Mouse (Mus musculus) liver, adult (tissue): ENCODE data around the gene Zfp454.

ENCODE experiments used
- GATA4 ChIP-seq: IDR thresholded peaks from 2 replicates; pipeline ENCODE4 v1.6.1; 2014; ENCODE audit warnings: mild to moderate bottlenecking, low read length; ENCODE audit not compliant: insufficient replicate concordance

Zfp454 gene

DNA sequence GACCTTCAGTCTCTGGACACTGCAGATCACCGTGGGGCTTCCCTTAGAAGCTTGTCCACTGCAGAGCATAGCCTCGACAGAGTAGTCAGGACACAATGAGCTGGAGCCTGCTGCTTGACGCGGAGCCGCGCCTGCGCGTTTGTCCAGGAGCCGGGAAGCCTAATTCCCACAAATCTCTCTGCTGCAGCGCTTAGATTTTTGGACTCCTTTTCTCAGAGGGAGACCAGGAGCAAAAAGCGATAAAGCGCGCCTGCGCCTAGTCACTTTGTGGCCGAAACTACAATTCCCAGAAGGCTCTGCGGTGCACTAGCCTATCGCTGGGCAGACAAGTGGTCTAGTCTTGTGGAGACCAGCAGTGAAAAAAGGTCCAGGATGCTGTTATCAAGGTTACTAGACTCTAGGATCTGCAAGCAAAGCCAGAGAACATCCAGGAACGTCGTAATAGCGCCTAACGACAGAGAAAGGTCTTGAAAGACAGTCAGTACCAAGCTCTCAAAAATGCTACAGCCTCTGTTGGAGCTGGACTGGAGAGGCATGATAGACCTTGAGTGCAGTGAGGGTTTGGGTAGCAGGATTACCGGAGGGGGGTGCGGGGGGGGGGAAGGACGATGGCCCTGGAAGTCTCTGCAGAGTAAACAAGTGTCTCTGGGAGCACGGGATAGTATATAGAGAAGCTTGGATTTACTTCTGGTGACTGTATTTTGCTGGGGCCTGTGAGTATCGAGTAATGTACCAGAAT lies at the start of gene Zfp454:
Gene Zfp454, minus strand, starts transcription at position 262 of the 739 bp plus-strand sequence.
- TF ChIP-seq GATA4, result peak; percentile 23; the same call in 1 of the 2 replicates

DNA sequence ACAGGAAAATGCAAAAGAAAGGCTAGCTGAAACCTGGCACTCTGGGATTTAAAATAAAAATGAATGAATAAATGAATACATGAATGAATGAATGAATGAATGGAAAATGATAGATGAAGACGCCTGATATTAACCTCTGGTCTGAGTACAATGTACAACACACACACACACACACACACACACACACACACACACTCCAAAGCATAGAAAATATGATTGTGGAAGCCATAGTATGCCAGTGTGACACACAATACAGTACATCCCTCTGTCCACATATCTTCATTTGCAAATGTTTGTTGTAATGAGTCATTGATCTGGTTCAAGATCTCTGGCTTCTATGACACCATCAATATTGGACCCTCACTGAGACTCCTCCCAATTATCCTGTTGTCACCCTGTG lies 44.6 kb upstream of the Zfp454 start:
- TF ChIP-seq GATA4, result no peak

DNA sequence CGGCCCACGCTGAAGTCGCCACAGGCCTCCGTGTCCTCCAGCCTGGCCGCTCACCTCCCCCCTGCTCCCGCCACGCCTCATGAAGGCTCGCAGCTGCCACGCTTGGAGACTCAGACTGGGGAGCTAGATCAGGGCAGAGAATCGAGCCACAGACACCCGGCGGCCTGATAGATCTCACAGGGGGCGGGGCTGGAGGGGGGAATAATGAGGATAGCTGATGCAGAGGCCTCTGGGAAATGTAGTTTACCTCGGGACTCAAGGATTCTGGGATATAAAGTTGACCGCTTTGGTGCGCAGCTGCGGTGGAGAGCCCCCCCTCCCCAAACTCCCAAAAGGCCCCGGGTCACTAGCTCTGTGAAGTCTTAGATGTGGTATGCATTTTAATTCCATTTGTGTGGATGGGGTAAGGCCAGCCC lies 44.0 kb upstream of the Zfp454 start, which contains the start of gene Zfp354b:
Gene Zfp354b, minus strand, starts transcription at position 183 of the 416 bp plus-strand sequence.
- peak; percentile 23; the same call in 1 of the 2 replicates for TF ChIP-seq GATA4

DNA sequence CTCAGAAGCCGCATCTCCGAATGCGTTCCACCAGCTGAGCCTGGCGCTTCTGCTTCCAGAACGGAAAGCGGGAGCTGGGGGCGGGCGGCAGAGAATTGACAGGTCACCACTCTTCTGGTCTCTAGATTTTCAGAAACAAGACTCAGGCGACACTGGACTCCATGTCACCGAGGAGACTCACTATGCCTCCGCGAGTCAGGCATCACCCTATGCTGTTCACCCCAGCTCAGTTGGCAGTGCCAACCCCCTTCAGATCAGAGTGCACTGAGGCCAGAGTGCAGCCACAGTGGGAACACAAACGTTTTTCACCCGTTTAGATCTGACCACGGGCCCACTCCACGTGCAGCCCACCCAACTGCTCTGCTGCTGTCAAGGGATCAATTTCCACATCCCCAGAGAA lies 43.6 kb upstream of the Zfp454 start:
- TF ChIP-seq GATA4, result no peak

DNA sequence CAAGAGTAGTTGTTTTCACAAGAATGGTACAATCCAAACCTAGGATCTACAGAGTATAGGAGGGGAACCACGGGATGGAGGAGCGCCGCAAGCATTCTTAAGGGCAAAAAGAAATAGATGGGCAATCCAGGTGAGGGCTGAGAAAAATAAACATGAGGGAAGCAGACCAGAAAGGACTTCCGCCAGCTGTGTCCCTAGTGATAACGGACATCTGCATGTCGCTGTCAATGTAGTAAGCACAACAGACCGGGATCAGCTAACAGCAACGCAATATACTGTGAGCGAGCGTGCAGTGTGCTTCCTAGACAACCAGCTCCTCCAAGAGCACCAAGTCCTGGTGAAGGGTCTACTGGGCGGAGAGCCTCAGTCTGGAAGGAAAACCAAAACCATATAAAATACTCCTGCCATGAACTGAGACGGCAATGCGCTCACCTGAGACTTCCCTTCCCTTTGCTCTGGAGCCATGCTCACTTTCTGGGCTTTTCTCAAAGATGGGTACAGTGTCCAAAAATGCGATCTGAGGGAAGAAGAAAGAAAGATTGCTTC lies 43.1 kb upstream of the Zfp454 start:
- TF ChIP-seq GATA4, result no peak

DNA sequence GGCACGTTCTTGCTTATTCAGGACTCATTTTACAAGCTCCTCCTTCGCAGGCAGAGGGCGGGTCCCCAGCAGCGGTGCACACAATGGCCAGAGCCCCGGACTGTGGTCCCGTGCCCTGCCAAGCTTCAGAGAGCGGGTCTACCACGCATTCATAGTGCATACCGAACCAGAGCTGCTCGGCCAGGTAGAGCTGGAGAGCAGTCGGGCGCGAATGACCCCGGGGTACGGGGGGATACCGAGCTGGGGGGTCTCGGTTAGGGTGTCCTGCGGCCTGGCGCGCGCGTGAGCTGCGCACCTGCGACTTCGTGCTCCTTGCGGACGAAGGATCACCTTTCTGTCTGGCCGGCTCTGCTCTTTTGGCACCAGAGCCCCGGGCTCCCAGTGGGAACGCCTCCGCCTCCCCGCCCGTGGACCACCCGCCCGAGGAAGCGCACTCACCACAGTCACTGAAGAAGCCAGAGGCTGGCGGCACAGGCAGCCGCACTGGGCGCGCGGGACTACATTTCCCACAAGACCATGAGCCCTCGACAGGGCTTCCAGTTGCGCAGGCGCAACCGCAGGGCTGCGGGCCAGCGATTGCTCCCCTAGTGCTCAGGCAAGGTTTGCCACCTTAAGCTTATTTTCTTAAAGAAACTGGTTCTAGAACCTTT lies 28.3 kb upstream of the Zfp454 start, which contains the start of gene Zfp2:
Gene Zfp2, minus strand, starts transcription at position 495 of the 650 bp plus-strand sequence.
- TF ChIP-seq GATA4, result no peak

DNA sequence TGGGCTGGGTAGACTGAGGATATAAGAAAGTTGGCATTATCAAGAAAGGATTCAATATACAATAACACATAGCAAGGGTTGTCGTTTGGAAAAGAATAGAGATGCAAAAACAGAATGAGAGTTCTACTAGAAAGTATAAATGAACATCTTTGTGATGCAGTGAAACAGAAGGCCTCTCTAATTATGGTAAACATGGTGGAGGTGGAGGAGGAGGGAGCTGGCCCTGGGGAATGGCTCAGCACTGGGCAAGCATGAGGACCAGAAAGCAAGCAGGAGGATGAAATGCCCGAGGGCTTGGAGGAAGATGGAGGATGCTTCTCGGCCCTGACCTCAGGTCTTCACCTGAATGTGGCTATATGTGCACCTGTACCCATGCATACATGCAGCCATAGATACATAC lies 27.0 kb upstream of the Zfp454 start:
- TF ChIP-seq GATA4, result no peak

DNA sequence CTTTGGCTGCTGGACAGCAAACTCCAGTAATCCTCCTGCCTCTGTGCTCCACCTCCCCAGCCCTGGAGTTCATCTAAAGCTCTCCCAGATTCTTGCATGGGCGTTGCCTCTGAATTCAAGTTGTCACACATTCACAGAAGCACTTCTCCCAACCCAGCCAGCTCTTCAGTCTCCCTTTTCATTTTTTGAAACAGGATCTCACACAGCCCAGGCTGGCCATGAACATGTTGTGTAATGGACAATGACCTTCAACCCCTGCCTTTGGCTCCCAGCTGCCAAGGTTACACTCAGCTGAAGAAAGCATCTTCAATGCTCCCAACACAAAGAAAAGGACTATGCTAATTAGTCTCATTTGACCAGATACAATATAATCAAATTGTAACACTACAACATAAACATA lies 25.9 kb upstream of the Zfp454 start:
- no peak for TF ChIP-seq GATA4

DNA sequence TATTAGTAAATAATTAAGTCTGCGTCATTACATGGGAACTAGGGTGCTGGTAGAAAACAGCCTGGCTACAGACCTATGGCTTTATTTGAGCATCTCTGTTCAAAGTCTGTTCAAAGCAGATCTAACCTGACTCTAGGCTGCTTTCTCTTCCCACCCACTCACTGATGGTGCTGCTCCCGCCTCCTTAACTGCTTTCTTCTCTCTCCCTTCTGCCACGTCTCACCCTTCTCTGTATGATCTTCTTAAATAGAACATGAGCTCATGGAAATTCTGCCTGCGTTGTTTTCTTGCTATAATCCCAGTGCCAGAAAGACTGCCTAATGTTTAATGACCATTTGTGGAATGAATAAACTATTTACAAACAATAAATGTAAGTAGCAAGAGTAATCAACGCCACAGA lies 20.7 kb upstream of the Zfp454 start:
- TF ChIP-seq GATA4, result no peak

DNA sequence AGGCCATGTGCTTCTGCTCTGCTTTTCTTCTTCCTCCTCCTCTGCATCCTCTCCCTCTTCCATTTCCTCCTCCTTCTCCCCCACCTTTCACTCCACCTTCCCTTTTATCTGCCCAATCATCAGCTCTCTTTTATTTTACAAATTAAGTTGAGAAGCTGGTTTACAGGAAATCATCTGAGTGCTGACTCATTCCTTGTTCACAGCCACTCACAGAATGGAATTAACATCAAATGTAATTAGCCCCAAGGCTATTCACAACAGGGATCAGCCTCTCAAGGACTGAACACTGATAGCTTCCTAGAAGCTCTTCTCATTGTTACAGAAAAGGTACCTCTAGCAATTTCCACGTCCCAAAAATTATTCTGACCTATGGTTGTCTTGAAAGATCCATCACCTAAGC lies 9.9 kb upstream of the Zfp454 start:
- TF ChIP-seq GATA4, result no peak

DNA sequence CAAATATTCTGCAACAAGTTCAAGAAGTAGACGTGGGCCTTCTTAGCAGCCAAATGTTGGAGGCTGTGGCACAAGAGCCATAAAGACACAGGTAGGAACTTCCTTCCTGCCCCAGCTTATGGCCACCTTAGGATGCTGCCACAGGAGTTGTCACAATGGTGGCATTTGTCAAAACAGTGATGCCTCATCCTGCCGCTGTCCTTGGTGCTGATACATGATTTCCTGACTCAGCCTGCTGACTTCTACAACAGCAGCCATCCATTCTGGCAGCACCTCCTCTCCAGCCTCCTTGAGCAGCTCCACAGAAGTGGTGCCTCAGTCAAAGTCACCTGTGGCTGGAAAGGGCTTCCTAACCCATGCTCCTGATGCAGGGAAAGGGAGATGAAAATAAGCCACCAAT lies 5.0 kb upstream of the Zfp454 start:
- TF ChIP-seq GATA4, result no peak

DNA sequence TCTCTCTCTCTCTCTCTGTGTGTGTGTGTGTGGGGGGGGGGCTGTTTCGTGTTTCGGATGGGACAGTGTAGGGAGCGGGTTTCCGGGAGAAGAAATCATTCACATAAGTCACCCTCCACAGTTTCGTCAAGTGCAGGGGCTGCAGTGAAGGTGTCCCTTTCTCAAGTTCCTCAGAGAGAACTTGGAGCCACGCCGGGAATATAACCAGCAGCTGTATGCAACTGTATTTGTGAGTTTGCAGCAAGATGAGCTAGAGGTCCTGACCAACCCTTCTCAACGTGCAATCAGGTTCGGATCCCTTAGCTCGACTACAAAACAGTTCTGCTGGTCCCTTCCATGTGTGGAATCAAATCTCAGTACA lies 538 bp downstream of the Zfp454 start:
- TF ChIP-seq GATA4, result no peak

DNA sequence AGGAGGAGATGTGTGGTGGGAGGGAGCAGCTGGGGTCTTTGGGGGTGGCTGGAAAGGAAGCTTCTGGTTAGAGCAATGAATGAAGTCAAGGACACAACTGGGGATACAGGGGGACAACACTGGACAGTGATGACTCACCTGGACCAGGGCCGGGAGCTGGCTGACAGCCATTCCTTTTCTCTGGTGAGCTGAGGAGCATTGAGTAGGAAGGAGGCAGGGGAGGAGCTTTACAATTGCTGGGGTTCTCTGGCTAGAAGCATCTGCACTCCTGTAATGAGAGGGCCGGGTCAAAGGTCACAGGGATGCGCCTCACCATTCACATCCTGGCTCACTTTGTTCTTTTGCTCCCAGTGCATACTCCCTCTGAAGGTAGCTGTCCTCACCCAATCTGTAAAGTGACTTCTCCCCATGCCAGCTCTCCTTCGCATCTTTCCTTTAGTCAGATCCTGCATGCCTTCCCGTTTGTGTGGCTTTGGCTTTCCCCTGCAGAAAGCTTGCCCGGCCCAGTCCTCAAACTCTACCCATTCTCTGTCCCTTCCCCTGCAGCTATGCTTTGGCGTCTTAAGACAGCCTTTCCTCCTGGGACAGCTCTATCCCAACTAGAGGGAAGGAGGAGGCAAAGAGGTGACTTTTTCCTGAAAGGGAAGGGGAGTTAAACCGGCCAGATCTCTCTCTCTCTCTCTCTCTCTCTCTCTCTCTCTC lies 1.1 kb downstream of the Zfp454 start:
- no peak for TF ChIP-seq GATA4

DNA sequence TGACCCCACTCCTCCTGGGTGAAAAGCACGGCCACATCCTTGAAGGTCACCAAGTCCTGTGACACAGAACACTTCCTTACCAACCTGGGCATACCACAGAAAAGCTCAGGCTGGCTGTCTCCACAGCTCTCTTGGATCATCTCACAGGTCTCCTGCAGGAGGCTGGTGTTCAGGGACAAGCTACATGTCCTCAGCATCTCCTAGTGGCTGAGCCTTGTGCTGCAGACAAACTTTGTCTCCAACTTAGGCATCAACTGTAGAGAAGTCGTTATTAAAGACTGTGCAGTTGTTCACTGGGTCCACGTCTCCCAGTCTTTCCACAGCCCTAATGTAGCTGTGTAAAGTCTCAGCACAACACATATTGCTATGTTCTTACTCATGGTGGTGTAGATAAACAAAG lies 3.7 kb downstream of the Zfp454 start:
- no peak for TF ChIP-seq GATA4

DNA sequence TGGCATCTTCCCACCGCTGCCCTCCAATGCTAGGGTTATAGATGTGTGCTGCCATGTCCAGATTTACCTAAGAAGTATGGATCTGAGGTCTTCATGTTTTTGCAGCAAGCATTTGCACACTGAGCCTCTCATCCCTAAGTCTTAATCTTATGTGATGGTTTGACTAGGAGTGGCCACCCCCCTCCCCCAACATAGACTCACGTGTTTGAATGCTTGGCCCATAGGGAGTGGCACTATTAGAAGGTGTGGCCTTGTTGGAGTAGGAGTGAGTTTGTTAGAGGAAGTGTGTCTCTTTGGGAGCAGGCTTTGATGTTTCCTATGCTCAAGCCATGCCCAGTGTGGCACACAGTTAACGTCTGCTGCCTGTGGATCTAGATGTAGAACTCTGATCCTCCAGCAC lies 8.8 kb downstream of the Zfp454 start:
- TF ChIP-seq GATA4, result no peak
